Mouse (Mus musculus): ENCODE results near the gene Lztr1. TPM values are rescaled to one million over a fixed set of nuclear protein-coding genes. Genes with fewer than 3 reads are reported as not detected.

Gene Lztr1
- polyA plus RNA-seq, 1 experiment from 2014 or later, result 47.8 TPM

- Histone ChIP-seq H3K9ac (ENCODE audit: low read length) (no peak overlapping the region), H3K4me2 (ENCODE audit: low read length) (no peak overlapping the region), H3K27ac (replicated peaks in 1 of 2; ENCODE audit: control insufficient read depth in 1 of 2, insufficient read depth in 1 of 2, low read depth in 2 of 2, low read length in 2 of 2) (no peak overlapping the region), H3K36me3 (ENCODE audit: control insufficient read depth, insufficient read depth, low read length) (peaks cover 54% of the 10 kb centered on the region), H3K4me3 (ENCODE audit: control insufficient read depth in 1 of 2, insufficient read depth in 1 of 2, low read depth in 1 of 2, low read length in 2 of 2) (no peak overlapping the region), H3K27me3 (ENCODE audit: control insufficient read depth, insufficient read depth, low read length) (no peaks in the 10 kb centered on the region), H3K4me1 (ENCODE audit: control insufficient read depth in 2 of 2, insufficient read depth in 2 of 2, low read length in 2 of 2) (peaks cover 0 to 7% of the 10 kb centered on the region in 2 experiments; a peak in 1 of 4 replicates), H3K9me3 (ENCODE audit: control insufficient read depth, low read length) (no peaks in the 10 kb centered on the region)
- no peak for ATAC-seq (ENCODE audit: insufficient number of reproducible peaks, insufficient read depth, low FRiP score, low read depth)
- 86% methylated on average over 2 of the region's 2 CpGs for WGBS
Measured at GRCm38 (mm10) chr16:17474761-17475160, 33.7 kb upstream of the Lztr1 start.

DNA sequence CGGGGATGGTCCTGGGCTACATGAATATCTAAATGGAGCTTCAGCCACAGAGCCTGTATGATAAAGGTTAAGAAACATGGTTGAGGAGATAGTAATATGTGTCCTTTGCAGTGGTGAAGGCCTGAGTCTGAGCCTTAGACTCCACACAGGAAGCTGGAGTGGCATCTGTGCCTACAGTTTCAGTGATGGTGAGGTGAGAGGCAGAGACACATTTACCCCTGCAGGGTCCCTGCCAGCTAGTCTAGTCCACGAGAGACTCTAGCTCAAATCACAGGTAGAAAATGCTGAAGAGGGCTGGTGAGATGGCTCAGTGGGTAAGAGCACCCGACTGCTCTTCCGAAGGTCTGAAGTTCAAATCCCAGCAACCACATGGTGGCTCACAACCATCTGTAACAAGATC is 33.2 kb upstream of the Lztr1 start:
- ATAC-seq (ENCODE audit: insufficient number of reproducible peaks, insufficient read depth, low FRiP score, low read depth), result no peak
- Histone ChIP-seq H3K27me3 (ENCODE audit: control insufficient read depth, insufficient read depth, low read length) (no peaks in the 10 kb centered on the region), H3K4me2 (ENCODE audit: low read length) (no peak overlapping the region), H3K9ac (ENCODE audit: low read length) (no peak overlapping the region), H3K4me3 (ENCODE audit: control insufficient read depth in 1 of 2, insufficient read depth in 1 of 2, low read depth in 1 of 2, low read length in 2 of 2) (no peak overlapping the region), H3K9me3 (ENCODE audit: control insufficient read depth, low read length) (no peaks in the 10 kb centered on the region), H3K4me1 (ENCODE audit: control insufficient read depth in 2 of 2, insufficient read depth in 2 of 2, low read length in 2 of 2) (peaks cover 0 to 7% of the 10 kb centered on the region in 2 experiments; a peak in 1 of 4 replicates), H3K36me3 (ENCODE audit: control insufficient read depth, insufficient read depth, low read length) (peaks cover 50% of the 10 kb centered on the region), H3K27ac (replicated peaks in 1 of 2; ENCODE audit: control insufficient read depth in 1 of 2, insufficient read depth in 1 of 2, low read depth in 2 of 2, low read length in 2 of 2) (no peak overlapping the region)
- WGBS, result 88% methylated on average over 4 of the region's 4 CpGs

GRCm38 (mm10) chr16:17478331-17478943 is 30.1 kb upstream of the Lztr1 start:
- Histone ChIP-seq H3K4me2 (ENCODE audit: low read length) (no peak overlapping the region), H3K4me3 (ENCODE audit: control insufficient read depth in 1 of 2, insufficient read depth in 1 of 2, low read depth in 1 of 2, low read length in 2 of 2) (no peak overlapping the region), H3K36me3 (ENCODE audit: control insufficient read depth, insufficient read depth, low read length) (peaks cover 41% of the 10 kb centered on the region), H3K9me3 (ENCODE audit: control insufficient read depth, low read length) (no peaks in the 10 kb centered on the region), H3K4me1 (ENCODE audit: control insufficient read depth in 2 of 2, insufficient read depth in 2 of 2, low read length in 2 of 2) (no peaks in the 10 kb centered on the region), H3K27me3 (ENCODE audit: control insufficient read depth, insufficient read depth, low read length) (no peaks in the 10 kb centered on the region), H3K27ac (replicated peaks in 1 of 2; ENCODE audit: control insufficient read depth in 1 of 2, insufficient read depth in 1 of 2, low read depth in 2 of 2, low read length in 2 of 2) (no peak overlapping the region), H3K9ac (ENCODE audit: low read length) (no peak overlapping the region)
- 82% methylated on average over 4 of the region's 4 CpGs for WGBS
- ATAC-seq (ENCODE audit: insufficient number of reproducible peaks, insufficient read depth, low FRiP score, low read depth), result no peak

GRCm38 (mm10) chr16:17481465-17481864 is 27.0 kb upstream of the Lztr1 start:
- Histone ChIP-seq H3K4me1 (ENCODE audit: control insufficient read depth in 2 of 2, insufficient read depth in 2 of 2, low read length in 2 of 2) (peaks cover 6 to 14% of the 10 kb centered on the region in 2 experiments), H3K27me3 (ENCODE audit: control insufficient read depth, insufficient read depth, low read length) (no peaks in the 10 kb centered on the region), H3K9ac (ENCODE audit: low read length) (no peak overlapping the region), H3K9me3 (ENCODE audit: control insufficient read depth, low read length) (no peaks in the 10 kb centered on the region), H3K36me3 (ENCODE audit: control insufficient read depth, insufficient read depth, low read length) (peaks cover 58% of the 10 kb centered on the region), H3K4me3 (ENCODE audit: control insufficient read depth in 1 of 2, insufficient read depth in 1 of 2, low read depth in 1 of 2, low read length in 2 of 2) (no peak overlapping the region), H3K27ac (replicated peaks in 1 of 2; ENCODE audit: control insufficient read depth in 1 of 2, insufficient read depth in 1 of 2, low read depth in 2 of 2, low read length in 2 of 2) (no peak overlapping the region), H3K4me2 (ENCODE audit: low read length) (no peak overlapping the region)
- no peak for ATAC-seq (ENCODE audit: insufficient number of reproducible peaks, insufficient read depth, low FRiP score, low read depth)
- WGBS, result 82% methylated on average over 2 of the region's 2 CpGs

DNA sequence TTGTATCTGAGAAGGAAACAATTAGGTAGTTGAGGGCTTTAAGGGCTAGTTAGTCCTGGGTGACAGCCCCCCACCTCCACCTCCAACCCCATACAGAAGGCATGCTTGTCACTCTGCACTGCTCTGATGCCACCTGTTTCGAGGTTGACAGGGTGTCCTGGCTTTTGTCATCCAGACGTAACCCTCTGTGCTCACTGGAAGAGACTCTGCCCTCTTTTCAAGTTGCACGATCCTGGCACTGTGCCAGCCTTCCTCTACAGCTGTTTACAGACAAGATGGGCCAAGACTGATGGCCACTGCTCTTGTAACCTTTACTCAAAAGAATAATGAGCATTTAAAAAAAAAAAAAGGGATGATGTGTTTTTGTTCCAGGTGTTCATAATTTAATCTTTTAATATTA is 22.0 kb upstream of the Lztr1 start:
- peak; percentile 76 for ATAC-seq (ENCODE audit: insufficient number of reproducible peaks, insufficient read depth, low FRiP score, low read depth)
- Histone ChIP-seq H3K4me1 (ENCODE audit: control insufficient read depth in 2 of 2, insufficient read depth in 2 of 2, low read length in 2 of 2) (peaks cover 9 to 30% of the 10 kb centered on the region in 2 experiments), H3K27ac (replicated peaks in 1 of 2; ENCODE audit: control insufficient read depth in 1 of 2, insufficient read depth in 1 of 2, low read depth in 2 of 2, low read length in 2 of 2) (peak overlapping the region in 1 of 2 experiments; percentile 60; a peak in 1 of 4 replicates), H3K9ac (ENCODE audit: low read length) (no peak overlapping the region), H3K4me2 (ENCODE audit: low read length) (no peak overlapping the region), H3K27me3 (ENCODE audit: control insufficient read depth, insufficient read depth, low read length) (peaks cover 16% of the 10 kb centered on the region; the same call in 1 of the 2 replicates), H3K36me3 (ENCODE audit: control insufficient read depth, insufficient read depth, low read length) (peaks cover 46% of the 10 kb centered on the region), H3K9me3 (ENCODE audit: control insufficient read depth, low read length) (no peaks in the 10 kb centered on the region), H3K4me3 (ENCODE audit: control insufficient read depth in 1 of 2, insufficient read depth in 1 of 2, low read depth in 1 of 2, low read length in 2 of 2) (no peak overlapping the region)
- WGBS, result 5% methylated on average over 3 of the region's 3 CpGs

DNA sequence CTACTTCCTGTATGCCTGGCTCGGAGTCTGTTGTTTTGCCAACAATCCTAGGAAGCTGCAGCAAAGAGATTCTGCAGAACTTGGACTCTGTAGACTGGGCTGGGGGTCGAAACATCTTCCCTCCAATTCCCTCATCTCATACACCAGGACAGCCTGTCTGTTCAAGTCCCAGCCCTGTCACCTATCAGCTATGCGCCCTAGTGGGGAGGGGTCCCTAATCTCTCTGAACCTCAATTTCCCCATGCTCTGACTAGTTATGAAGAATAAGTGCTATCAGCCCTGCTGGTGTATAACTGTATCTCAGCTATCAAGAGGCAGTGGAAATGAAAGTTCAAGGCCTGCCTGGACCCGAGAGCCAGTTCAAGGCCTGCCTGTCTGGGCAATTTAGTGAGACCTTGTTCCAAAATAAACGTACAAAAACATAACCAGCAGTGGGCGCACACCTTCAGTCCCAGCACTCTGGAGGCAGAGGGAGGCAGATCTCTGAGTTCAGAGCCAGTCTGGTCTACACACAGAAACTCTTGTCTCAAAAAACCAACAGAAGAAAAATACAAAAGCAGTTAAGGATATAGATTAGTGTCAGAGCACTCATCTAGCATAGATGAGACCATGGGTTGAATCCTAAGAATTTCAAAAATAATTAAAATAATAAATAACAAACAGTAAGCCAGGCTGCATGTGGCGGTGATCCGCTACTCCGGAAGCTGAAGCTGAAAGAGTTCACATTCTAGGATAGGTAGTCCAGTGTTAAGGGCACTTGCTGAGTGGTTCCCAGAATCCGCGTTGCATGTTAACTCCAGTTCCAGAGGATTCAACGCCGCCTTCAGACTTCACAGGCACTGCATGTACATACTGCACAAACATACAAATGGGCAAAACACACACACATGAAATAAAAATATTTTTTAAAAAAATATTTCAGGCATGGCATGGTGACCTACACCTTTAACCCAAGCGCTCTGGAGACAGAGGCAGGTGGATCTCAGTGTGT is 19.7 kb upstream of the Lztr1 start:
- Histone ChIP-seq H3K4me2 (ENCODE audit: low read length) (peak overlapping the region; percentile 96), H3K27me3 (ENCODE audit: control insufficient read depth, insufficient read depth, low read length) (peaks cover 16% of the 10 kb centered on the region; the same call in 1 of the 2 replicates), H3K4me1 (ENCODE audit: control insufficient read depth in 2 of 2, insufficient read depth in 2 of 2, low read length in 2 of 2) (peaks cover 9 to 30% of the 10 kb centered on the region in 2 experiments), H3K36me3 (ENCODE audit: control insufficient read depth, insufficient read depth, low read length) (peaks cover 32% of the 10 kb centered on the region), H3K4me3 (ENCODE audit: control insufficient read depth in 1 of 2, insufficient read depth in 1 of 2, low read depth in 1 of 2, low read length in 2 of 2) (peak overlapping the region; percentile 48 to 55), H3K9me3 (ENCODE audit: control insufficient read depth, low read length) (no peaks in the 10 kb centered on the region), H3K9ac (ENCODE audit: low read length) (peak overlapping the region; percentile 75), H3K27ac (replicated peaks in 1 of 2; ENCODE audit: control insufficient read depth in 1 of 2, insufficient read depth in 1 of 2, low read depth in 2 of 2, low read length in 2 of 2) (no peak overlapping the region)
- 47% methylated on average over 14 of the region's 14 CpGs for WGBS
- ATAC-seq (ENCODE audit: insufficient number of reproducible peaks, insufficient read depth, low FRiP score, low read depth), result no peak

DNA sequence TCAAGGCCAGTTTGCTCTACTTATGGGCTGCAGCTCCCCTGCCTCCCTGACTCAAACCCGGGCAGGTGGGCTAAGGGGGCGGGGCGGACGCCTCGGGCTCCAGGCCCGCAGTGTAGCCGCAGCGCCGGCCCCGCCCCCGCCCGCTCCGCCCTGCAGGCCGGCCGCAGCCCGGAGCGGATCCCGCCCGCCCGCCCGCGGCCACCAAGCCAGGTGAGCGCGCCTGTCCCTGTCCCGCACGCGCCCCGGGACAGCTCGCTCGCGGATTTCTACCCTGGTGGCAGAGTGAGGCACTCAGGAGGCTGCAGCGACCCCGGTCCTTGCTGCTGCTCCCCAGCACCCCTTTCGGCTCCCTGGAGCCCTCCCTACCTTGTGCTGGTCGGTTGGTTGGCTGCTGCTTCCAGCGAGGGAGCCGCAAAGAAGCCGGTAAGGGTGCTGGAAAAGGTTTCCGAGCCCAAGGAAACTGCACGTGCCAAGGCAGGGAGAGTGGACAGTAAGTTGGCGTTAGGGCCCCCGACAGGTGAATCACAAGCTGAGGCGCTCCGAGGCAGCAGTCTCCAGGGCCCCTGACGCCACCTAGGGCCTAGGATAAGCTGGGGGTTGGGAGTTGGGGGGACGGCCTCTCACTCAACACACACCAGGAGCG is 18.9 kb upstream of the Lztr1 start, which contains the start of gene Aifm3:
Aifm3 (plus strand) TSS at position 143 of the 643 bp plus-strand sequence.
- H3K9ac ChIP-seq (ENCODE audit: low read length), result peak within 1 kb of the TSS; percentile 75
- H3K9me3 ChIP-seq (ENCODE audit: control insufficient read depth, low read length), result no peaks in the 10 kb centered on the region
- WGBS, result under 1% methylated on average over 41 of the region's 47 CpGs
- peaks cover 16% of the 10 kb centered on the region; the same call in 1 of the 2 replicates for H3K27me3 ChIP-seq (ENCODE audit: control insufficient read depth, insufficient read depth, low read length)
- H3K36me3 ChIP-seq (ENCODE audit: control insufficient read depth, insufficient read depth, low read length), result peaks cover 24% of the 10 kb centered on the region
- H3K4me2 ChIP-seq (ENCODE audit: low read length), result peak within 1 kb of the TSS; percentile 96
- peak; percentile 27; the same call in 1 of the 2 replicates for ATAC-seq (ENCODE audit: insufficient number of reproducible peaks, insufficient read depth, low FRiP score, low read depth)
- H3K27ac ChIP-seq (replicated peaks in 1 of 2; ENCODE audit: control insufficient read depth in 1 of 2, insufficient read depth in 1 of 2, low read depth in 2 of 2, low read length in 2 of 2), result no peak within 1 kb of the TSS
- peaks cover 9 to 30% of the 10 kb centered on the region in 2 experiments for H3K4me1 ChIP-seq (ENCODE audit: control insufficient read depth in 2 of 2, insufficient read depth in 2 of 2, low read length in 2 of 2)
- peak within 1 kb of the TSS; percentile 48 to 55 for H3K4me3 ChIP-seq (ENCODE audit: control insufficient read depth in 1 of 2, insufficient read depth in 1 of 2, low read depth in 1 of 2, low read length in 2 of 2)

Measured in heart, embryonic 14.5 days (tissue).